Mouse (Mus musculus) ES-Bruce4 (cell line): ENCODE measurements around the gene Dab1.

ENCODE experiments used
- CTCF ChIP-seq: IDR thresholded peaks from one replicate; pipeline ENCODE4 v1.8.1; 2011; ENCODE audit warnings: low read depth, low read length
- EP300 ChIP-seq: IDR thresholded peaks from 2 replicates; pipeline ENCODE4 v1.6.1; 2011; ENCODE audit warnings: low read depth, low read length; ENCODE audit not compliant: insufficient read depth
- POLR2A ChIP-seq: IDR thresholded peaks from one replicate; pipeline ENCODE4 v1.8.1; 2011; ENCODE audit warnings: low read length; ENCODE audit not compliant: insufficient read depth

DNA sequence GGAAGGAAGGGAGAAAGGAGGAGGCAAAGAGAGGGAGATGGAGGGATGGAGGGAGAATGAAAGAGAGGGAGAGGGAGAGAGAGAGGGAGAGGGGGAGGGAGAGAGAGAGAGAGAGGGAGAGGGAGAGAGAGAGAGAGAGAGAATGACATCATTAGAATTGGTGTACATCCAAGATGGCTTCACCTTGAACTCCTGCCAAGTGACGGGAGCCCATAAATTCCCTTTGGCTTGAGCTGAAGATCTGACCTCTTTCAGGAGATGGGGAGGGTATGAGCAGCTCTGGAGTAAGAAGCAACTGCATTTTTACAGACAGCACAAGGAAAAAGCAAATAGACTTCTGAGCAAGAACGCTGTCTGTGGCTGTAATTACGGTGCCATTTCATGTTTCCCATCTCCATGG, 4.1 kb upstream of the Dab1 start:
- no peak for TF ChIP-seq POLR2A
- no peak for TF ChIP-seq EP300
- TF ChIP-seq CTCF = no peak
